Mouse (Mus musculus) hindbrain, embryonic 15.5 days (tissue): ENCODE results near the gene Nfatc2. TPM values are rescaled to one million over a fixed set of nuclear protein-coding genes. Genes with fewer than 3 reads are reported as not detected.

Experiments used
- ATAC-seq: fragments of 200-750 bp; cut with Nextera tagmentation; 2 replicates; pipeline ENCODE4 v1.8.0; 2017; ENCODE audit warnings: low read depth, moderate number of reproducible peaks, moderate TSS enrichment; ENCODE audit not compliant: low FRiP score
- H3K27ac ChIP-seq: fragments of 300-500 bp; sonication (generic); replicated peaks from 2 replicates; pipeline ENCODE4 v1.5.1; 2015; ENCODE audit warnings: mild to moderate bottlenecking, inconsistent platforms
- H3K27me3 ChIP-seq: fragments of 300-500 bp; sonication (generic); 2 replicates; pipeline ENCODE4 v1.6.1; 2015; ENCODE audit warnings: control low read depth, inconsistent platforms
- H3K36me3 ChIP-seq: fragments of 300-500 bp; sonication (generic); 2 replicates; pipeline ENCODE4 v1.6.1; 2015; ENCODE audit warnings: control low read depth, inconsistent platforms
- H3K4me1 ChIP-seq: fragments of 300-500 bp; sonication (generic); replicated peaks from 2 replicates; pipeline ENCODE4 v1.6.1; 2015; ENCODE audit warnings: control low read depth, inconsistent platforms
- H3K4me2 ChIP-seq: fragments of 300-500 bp; sonication (generic); 2 replicates; pipeline ENCODE4 v1.6.1; 2015; ENCODE audit warnings: moderate library complexity, mild to moderate bottlenecking, inconsistent platforms
- H3K4me3 ChIP-seq: fragments of 300-500 bp; sonication (generic); 2 replicates; pipeline ENCODE4 v1.5.1; 2015; ENCODE audit warnings: mild to moderate bottlenecking, inconsistent platforms
- H3K9ac ChIP-seq: fragments of 300-500 bp; sonication (generic); 2 replicates; pipeline ENCODE4 v1.6.1; 2015; ENCODE audit warnings: inconsistent platforms
- H3K9me3 ChIP-seq: fragments of 300-500 bp; sonication (generic); 2 replicates; pipeline ENCODE4 v1.6.1; 2016; ENCODE audit warnings: control low read depth, inconsistent platforms
- WGBS: fragments of 180-500 bp; shearing (Covaris S2); methylation state at CpG from one replicate; pipeline ENCODE4 v1.1.7; 2015; 5-methylcytosine and 5-hydroxymethylcytosine counted together
- polyA plus RNA-seq: library from polyadenylated mRNA; unstranded; fragments of >200 nt; fragmentation: Nextera tagmentation; extraction: Ambion mirVana; gene quantifications from 2 replicates; pipeline ENCODE4 v1.2.1, GENCODE M21; 2015

The Nfatc2 gene
- polyA plus RNA-seq, 1 experiment from 2014 or later = 3.8 TPM

DNA sequence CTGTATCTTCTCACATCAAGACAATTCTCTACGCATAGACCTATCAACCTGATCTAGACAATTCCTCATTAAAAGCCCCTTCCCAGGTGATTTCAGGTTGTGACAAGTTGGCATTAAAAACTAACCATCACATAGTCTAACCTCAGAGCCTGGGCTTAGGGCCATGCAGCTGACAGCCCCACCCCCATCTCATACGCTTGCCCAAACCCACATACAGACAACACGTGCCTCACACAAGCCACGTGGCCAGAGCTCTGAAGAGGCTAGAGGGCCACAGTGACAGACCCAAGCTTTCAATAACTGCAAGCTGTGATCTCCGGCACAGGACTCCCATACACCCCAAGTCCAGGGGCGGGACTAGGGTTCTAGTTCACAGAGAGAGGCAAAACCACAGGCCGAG is 80.7 kb downstream of the Nfatc2 start:
- no peak for ATAC-seq
- Histone ChIP-seq H3K27ac (no peak overlapping the region), H3K4me2 (no peak overlapping the region), H3K9ac (no peak overlapping the region), H3K4me1 (peaks cover 14% of the 10 kb centered on the region), H3K9me3 (no peaks in the 10 kb centered on the region), H3K27me3 (no peaks in the 10 kb centered on the region), H3K36me3 (no peaks in the 10 kb centered on the region), H3K4me3 (no peak overlapping the region)
- 89% methylated on average over 7 of the region's 7 CpGs for WGBS

GRCm38 (mm10) chr2:168519589-168519988 is 81.9 kb downstream of the Nfatc2 start:
- WGBS = 85% methylated on average over 8 of the region's 8 CpGs
- no peaks in the 10 kb centered on the region for H3K9me3 ChIP-seq
- no peak overlapping the region for H3K27ac ChIP-seq
- H3K4me1 ChIP-seq = peaks cover 2% of the 10 kb centered on the region; the same call in 1 of the 2 replicates
- no peak for ATAC-seq
- no peaks in the 10 kb centered on the region for H3K36me3 ChIP-seq
- no peak overlapping the region for H3K4me3 ChIP-seq
- H3K27me3 ChIP-seq = no peaks in the 10 kb centered on the region
- H3K9ac ChIP-seq = no peak overlapping the region
- H3K4me2 ChIP-seq = no peak overlapping the region

DNA sequence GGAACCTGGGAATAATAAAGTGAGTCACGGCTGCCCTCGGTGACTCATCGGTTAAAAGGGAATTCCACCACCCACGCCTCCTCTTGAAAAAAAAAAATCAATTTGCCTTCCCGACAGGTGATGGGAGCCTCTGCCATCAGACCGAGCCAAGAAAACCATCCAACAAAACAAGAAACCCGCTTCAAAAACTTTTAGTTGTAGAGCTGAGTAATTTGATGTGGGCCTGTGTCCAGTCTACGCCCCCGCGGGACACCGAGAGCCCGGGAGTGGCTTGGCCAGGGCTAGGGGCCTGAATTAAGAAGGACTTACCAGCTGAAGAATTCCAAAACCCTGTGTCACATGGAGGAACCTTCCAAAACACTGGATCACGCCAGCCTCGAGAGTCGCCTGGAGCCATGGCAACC is 83.2 kb downstream of the Nfatc2 start:
- Histone ChIP-seq H3K27ac (no peak overlapping the region), H3K9ac (no peak overlapping the region), H3K4me1 (no peaks in the 10 kb centered on the region), H3K4me3 (no peak overlapping the region), H3K36me3 (no peaks in the 10 kb centered on the region), H3K4me2 (no peak overlapping the region), H3K27me3 (no peaks in the 10 kb centered on the region), H3K9me3 (no peaks in the 10 kb centered on the region)
- ATAC-seq = no peak
- 60% methylated on average over 15 of the region's 15 CpGs for WGBS

DNA sequence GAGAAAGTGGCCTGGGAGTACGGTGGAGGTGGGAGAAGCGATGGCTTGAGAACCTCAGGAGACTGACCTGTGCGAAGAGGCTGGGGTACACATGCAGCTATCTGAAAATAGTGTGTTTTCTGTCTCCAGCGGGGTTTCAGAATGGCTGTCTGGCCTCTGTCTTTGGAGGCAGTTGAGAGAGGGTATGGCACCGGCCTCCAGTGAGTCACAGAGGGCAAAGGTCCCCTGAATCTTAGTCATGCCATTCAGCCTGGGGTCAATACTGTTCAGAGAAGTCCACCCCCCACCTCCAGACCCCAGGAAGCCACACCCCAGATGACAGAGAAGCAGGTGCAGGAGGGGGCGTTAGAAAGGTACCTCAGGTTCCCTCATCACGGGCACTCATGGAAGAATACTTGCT is 83.7 kb downstream of the Nfatc2 start:
- 81% methylated on average over 7 of the region's 7 CpGs for WGBS

GRCm38 (mm10) chr2:168516717-168517116 is 84.7 kb downstream of the Nfatc2 start:
- Histone ChIP-seq H3K4me3 (no peak overlapping the region), H3K9me3 (no peaks in the 10 kb centered on the region), H3K27ac (no peak overlapping the region), H3K27me3 (no peaks in the 10 kb centered on the region), H3K9ac (no peak overlapping the region), H3K36me3 (no peaks in the 10 kb centered on the region), H3K4me2 (no peak overlapping the region), H3K4me1 (no peaks in the 10 kb centered on the region)
- 86% methylated on average over 7 of the region's 7 CpGs for WGBS
- ATAC-seq = no peak

More for the DNA sequence above, 83.7 kb downstream of the Nfatc2 start:
- Histone ChIP-seq H3K4me2 (no peak overlapping the region), H3K4me3 (no peak overlapping the region), H3K9me3 (no peaks in the 10 kb centered on the region), H3K9ac (no peak overlapping the region), H3K27ac (no peak overlapping the region), H3K36me3 (no peaks in the 10 kb centered on the region), H3K4me1 (no peaks in the 10 kb centered on the region), H3K27me3 (no peaks in the 10 kb centered on the region)
- no peak for ATAC-seq

- no peak overlapping the region for H3K4me3 ChIP-seq
- 72% methylated on average over 4 of the region's 4 CpGs for WGBS
- no peak overlapping the region for H3K9ac ChIP-seq
- no peaks in the 10 kb centered on the region for H3K4me1 ChIP-seq
- H3K27ac ChIP-seq = no peak overlapping the region
- H3K9me3 ChIP-seq = no peaks in the 10 kb centered on the region
- no peak overlapping the region for H3K4me2 ChIP-seq
- no peaks in the 10 kb centered on the region for H3K36me3 ChIP-seq
- ATAC-seq = no peak
- H3K27me3 ChIP-seq = no peaks in the 10 kb centered on the region
Measured at GRCm38 (mm10) chr2:168515466-168515865, 86.0 kb downstream of the Nfatc2 start.

DNA sequence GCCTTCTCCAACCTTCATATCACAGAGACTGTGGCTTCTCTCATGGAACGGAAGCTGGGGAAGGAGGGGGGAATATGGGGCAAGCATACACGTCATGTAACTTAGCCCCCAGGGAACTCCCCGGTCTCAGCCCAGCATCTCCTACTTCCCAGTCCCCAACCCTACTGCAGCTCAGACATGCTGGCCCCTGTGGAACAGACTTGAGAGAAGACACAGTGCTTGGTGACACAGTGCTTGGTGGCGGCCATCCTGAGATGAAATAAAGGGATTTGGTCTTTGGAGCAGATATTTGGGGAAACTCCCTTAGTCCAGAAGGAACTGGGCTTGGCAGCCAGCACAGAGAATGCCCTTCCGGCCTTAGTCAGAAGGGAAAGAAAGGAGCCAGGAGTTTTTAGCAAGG is 87.3 kb downstream of the Nfatc2 start:
- no peaks in the 10 kb centered on the region for H3K27me3 ChIP-seq
- H3K4me2 ChIP-seq = no peak overlapping the region
- 88% methylated on average over 5 of the region's 5 CpGs for WGBS
- no peak overlapping the region for H3K9ac ChIP-seq
- H3K27ac ChIP-seq = no peak overlapping the region
- no peaks in the 10 kb centered on the region for H3K36me3 ChIP-seq
- ATAC-seq = no peak
- H3K9me3 ChIP-seq = no peaks in the 10 kb centered on the region
- H3K4me3 ChIP-seq = no peak overlapping the region
- H3K4me1 ChIP-seq = no peaks in the 10 kb centered on the region

DNA sequence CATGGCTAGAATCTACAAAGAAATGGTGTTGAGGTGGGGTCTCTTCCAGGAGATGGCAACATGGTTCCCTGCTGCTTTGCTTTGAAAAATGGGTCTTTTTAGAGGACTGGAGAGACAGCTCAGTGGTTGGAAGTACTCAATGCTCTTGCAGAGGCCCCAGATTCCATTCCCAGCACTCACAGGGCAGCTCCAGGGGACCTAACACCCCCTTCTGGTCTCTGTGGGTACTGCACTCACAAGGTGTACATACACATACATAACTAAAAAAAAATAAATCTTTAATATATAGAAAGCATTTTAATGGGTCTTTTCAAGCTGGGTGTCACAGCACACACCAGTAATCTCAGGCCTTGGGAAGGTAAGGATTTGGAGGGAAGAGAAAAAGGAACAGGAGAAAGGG is 89.9 kb downstream of the Nfatc2 start:
- no peak overlapping the region for H3K27ac ChIP-seq
- no peak overlapping the region for H3K4me3 ChIP-seq
- ATAC-seq = no peak
- H3K9ac ChIP-seq = no peak overlapping the region
- no peaks in the 10 kb centered on the region for H3K27me3 ChIP-seq
- no peaks in the 10 kb centered on the region for H3K9me3 ChIP-seq
- no peaks in the 10 kb centered on the region for H3K4me1 ChIP-seq
- H3K4me2 ChIP-seq = no peak overlapping the region
- no peaks in the 10 kb centered on the region for H3K36me3 ChIP-seq

GRCm38 (mm10) chr2:168508469-168509198 is 92.8 kb downstream of the Nfatc2 start:
- 87% methylated on average over 13 of the region's 13 CpGs for WGBS
- no peak for ATAC-seq
- no peaks in the 10 kb centered on the region for H3K27me3 ChIP-seq
- no peak overlapping the region for H3K4me3 ChIP-seq
- H3K9me3 ChIP-seq = no peaks in the 10 kb centered on the region
- H3K27ac ChIP-seq = no peak overlapping the region
- no peaks in the 10 kb centered on the region for H3K36me3 ChIP-seq
- H3K4me1 ChIP-seq = no peaks in the 10 kb centered on the region
- no peak overlapping the region for H3K9ac ChIP-seq
- H3K4me2 ChIP-seq = no peak overlapping the region

- Histone ChIP-seq H3K27ac (no peak overlapping the region), H3K4me1 (no peaks in the 10 kb centered on the region), H3K36me3 (no peaks in the 10 kb centered on the region), H3K4me2 (no peak overlapping the region), H3K27me3 (no peaks in the 10 kb centered on the region), H3K4me3 (no peak overlapping the region), H3K9me3 (no peaks in the 10 kb centered on the region), H3K9ac (no peak overlapping the region)
- 86% methylated on average over 27 of the region's 27 CpGs for WGBS
- no peak; the same call in 1 of the 2 replicates for ATAC-seq
Measured at GRCm38 (mm10) chr2:168504431-168505182, 96.8 kb downstream of the Nfatc2 start.

DNA sequence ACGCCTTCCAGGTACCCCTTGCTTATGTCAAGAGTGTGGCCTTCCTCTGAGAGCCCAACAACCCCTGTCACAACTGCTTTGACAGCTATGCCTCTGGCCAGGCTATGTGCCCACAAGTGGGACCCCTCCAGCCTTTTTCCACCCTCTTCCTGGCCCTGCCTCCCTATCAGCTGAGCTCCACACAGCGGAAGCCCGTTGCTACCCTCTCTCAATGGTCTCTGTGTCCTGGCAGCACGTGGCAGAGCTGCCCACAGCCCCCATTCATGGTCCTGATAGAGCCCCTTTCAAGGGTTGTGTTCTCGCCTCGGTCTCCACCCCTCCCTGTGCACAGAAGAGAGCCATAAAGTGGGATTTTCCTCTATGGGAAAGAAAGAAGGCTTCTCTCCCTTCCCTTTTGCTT is 97.7 kb downstream of the Nfatc2 start:
- H3K4me1 ChIP-seq = no peaks in the 10 kb centered on the region
- no peaks in the 10 kb centered on the region for H3K9me3 ChIP-seq
- no peaks in the 10 kb centered on the region for H3K36me3 ChIP-seq
- 73% methylated on average over 6 of the region's 6 CpGs for WGBS
- H3K4me2 ChIP-seq = no peak overlapping the region
- ATAC-seq = no peak; the same call in 1 of the 2 replicates
- H3K4me3 ChIP-seq = no peak overlapping the region
- H3K27me3 ChIP-seq = 0 out of 2 replicates have a peak, but pooled peaks cover 2% of the 10 kb centered on the region
- H3K9ac ChIP-seq = no peak overlapping the region
- no peak overlapping the region for H3K27ac ChIP-seq

DNA sequence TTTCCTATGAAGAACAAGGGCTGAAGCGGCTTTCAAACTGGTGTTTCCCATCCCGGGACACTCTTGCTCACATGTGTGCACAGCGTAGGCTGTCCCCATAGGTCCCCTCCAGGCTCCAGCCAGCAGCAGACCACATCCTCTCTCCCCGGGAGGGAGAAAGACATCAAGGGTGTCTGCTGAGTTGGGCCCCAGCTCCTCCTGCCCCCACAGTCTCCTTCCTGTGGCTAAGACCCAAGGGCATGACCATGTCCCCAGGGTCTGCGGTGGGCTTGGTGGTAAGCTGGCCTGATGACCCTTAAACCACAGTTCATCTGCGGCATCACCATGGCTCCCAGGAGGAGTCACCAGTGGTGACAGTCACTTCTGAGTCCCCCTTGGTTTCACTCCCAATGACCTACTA is 100.7 kb downstream of the Nfatc2 start:
- no peak overlapping the region for H3K4me2 ChIP-seq
- H3K36me3 ChIP-seq = no peaks in the 10 kb centered on the region
- no peaks in the 10 kb centered on the region for H3K9me3 ChIP-seq
- H3K9ac ChIP-seq = no peak overlapping the region
- no peaks in the 10 kb centered on the region for H3K4me1 ChIP-seq
- H3K27ac ChIP-seq = no peak overlapping the region
- 0 out of 2 replicates have a peak, but pooled peaks cover 3% of the 10 kb centered on the region for H3K27me3 ChIP-seq
- ATAC-seq = no peak
- no peak overlapping the region for H3K4me3 ChIP-seq
- 91% methylated on average over 6 of the region's 6 CpGs for WGBS
